Mouse (Mus musculus) CH12.LX (cell line): ENCODE data around the gene Ctnna3.
"Not testable (repeated sequence)": the region's sequence is repeated elsewhere in the genome, so short reads cannot be mapped to it uniquely, and the experiment has no call there.

Experiments
- E2F4 ChIP-seq: IDR thresholded peaks from 2 replicates; pipeline ENCODE4 v1.6.1; 2011; ENCODE audit warnings: low read depth, low read length, improper control_type of control experiment; ENCODE audit not compliant: insufficient replicate concordance
- EP300 ChIP-seq: IDR thresholded peaks from 2 replicates; pipeline ENCODE4 v1.6.1; 2011; ENCODE audit warnings: low read length, improper control_type of control experiment

GRCm38 (mm10) chr10:64741721-64742120 lies 1311.8 kb downstream of the Ctnna3 start:
- TF ChIP-seq EP300, E2F4: not testable (repeated sequence)
